ENCODE assay signal across 22 mouse cellular contexts in the genomic region with DNA sequence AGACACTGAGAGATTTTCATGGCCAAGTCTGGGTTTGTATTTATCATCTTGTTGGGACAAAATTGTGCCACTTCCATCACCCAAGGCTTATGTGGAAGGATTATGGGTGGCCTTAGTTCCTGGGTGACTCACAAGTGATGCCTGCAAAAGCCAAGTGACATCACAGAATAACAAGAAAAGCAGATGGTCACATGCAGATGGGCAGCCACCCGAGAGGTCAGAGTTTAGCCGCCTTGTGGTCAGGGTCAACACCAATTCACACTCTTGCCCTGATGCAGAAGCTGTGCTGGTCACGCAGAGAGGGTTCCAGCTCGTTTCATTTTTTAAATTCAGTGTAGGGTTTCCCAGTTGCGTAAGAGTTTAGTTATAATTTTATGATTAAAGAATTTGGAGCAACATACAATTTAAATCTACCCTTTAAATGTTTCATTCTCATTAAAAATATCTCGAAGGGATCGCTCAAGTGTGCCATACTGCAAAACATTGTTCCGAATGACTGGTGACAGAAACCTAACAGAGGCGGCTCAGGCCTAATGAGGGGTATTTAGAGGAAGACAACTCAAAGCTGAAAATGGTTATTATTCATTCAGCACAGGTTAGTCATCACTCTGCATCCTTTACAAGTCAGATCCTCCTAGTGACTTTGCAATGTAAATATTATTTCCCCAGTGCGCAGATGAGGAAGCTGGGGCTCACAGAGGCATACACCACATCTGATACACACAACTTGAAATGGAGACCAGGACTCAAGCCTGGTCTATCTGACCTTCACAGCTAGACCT. TPM values are rescaled to one million over a fixed set of nuclear protein-coding genes. Genes with fewer than 3 reads are reported as not detected.
DNase-seq lines count a peak whose midpoint lies in the region; ATAC-seq and TF ChIP-seq lines count a peak whose summit lies in the region.
"Had no signal": no experiment of that assay in that cellular context is flagged by ENCODE, and none has a peak within 500 bp of the region (broad histone marks: within the 10 kb centered on the region; RNA-seq: fewer than 3 reads in every experiment).

No protein-coding gene starts in this region.

- TF ChIP-seq POLR2A in bone marrow, adult 2 months (IDR thresholded peaks at IDR 0.05; ENCODE audit: borderline replicate concordance, control insufficient read depth, low read depth, low read length): no peak

- peak; percentile 34 for DNase-seq in 3T3-L1 (ENCODE audit: low read depth, low spot score)
- DNase-seq in B cell, adult 2 months: peak; percentile 51 to 63
- DNase-seq in layer of hippocampus, adult 8-10 months (ENCODE audit: low spot score in 2 of 2): no peak
- DNase-seq in layer of hippocampus, postnatal 25 days (ENCODE audit: extremely low spot score in 1 of 2, low spot score in 1 of 2): no peak
- DNase-seq: adrenal gland, postnatal 25 days; cerebellum, adult 11 months; cerebellum, postnatal 14 days; gastrocnemius, postnatal 36 days; kidney, adult 2 months; kidney, postnatal 10 days; layer of hippocampus, postnatal 36 days; lung, postnatal 4 days; midbrain, embryonic 14.5 days had no signal

- 72% methylated on average over 10 of the region's 10 CpGs for WGBS in bone marrow, adult 2 months
- 88% methylated on average over 10 of the region's 10 CpGs for WGBS in intestine, postnatal 0 days

- H3K4me3 ChIP-seq in bone marrow, adult 2 months (replicated peaks; ENCODE audit: control insufficient read depth, low read depth, low read length): no peak overlapping the region
- no peak overlapping the region for H3K4me3 ChIP-seq in intestine, postnatal 0 days (ENCODE audit: low read depth, low read length)
- H3K4me3 ChIP-seq: embryonic facial prominence, embryonic 13.5 days; erythroblast, embryonic 14.5 days; forebrain, embryonic 12.5 days; hindbrain, embryonic 13.5 days; stomach, embryonic 15.5 days had no signal

- H3K27me3 ChIP-seq in intestine, postnatal 0 days (replicated peaks; ENCODE audit: control insufficient read depth, insufficient read depth, low read length): no peaks in the 10 kb centered on the region
- H3K27me3 ChIP-seq: embryonic facial prominence, embryonic 13.5 days; forebrain, embryonic 12.5 days; hindbrain, embryonic 13.5 days; stomach, embryonic 15.5 days had no signal

- H3K4me1 ChIP-seq in bone marrow, adult 2 months (ENCODE audit: control insufficient read depth, insufficient read depth, low read length): peaks cover 6% of the 10 kb centered on the region
- H3K4me1 ChIP-seq in intestine, postnatal 0 days (replicated peaks; ENCODE audit: control insufficient read depth, insufficient read depth, low read length): no peaks in the 10 kb centered on the region
- H3K4me1 ChIP-seq: forebrain, embryonic 12.5 days; hindbrain, embryonic 13.5 days; stomach, embryonic 15.5 days had no signal

- H3K9me3 ChIP-seq in intestine, postnatal 0 days (ENCODE audit: control insufficient read depth): no peaks in the 10 kb centered on the region
- H3K9me3 ChIP-seq: embryonic facial prominence, embryonic 13.5 days; forebrain, embryonic 12.5 days; hindbrain, embryonic 13.5 days; stomach, embryonic 15.5 days had no signal

- peak; percentile 77 for ATAC-seq in neutrophil, adult 5-6 weeks (ENCODE audit: extremely low read depth, insufficient number of reproducible peaks, low FRiP score, poor library complexity, severe bottlenecking)
- ATAC-seq in intestine, postnatal 0 days: no peak
- ATAC-seq: inflammation-experienced regulatory T-cells, adult 6 months had no signal

- H3K36me3 ChIP-seq in intestine, postnatal 0 days (ENCODE audit: control insufficient read depth, insufficient read depth): no peaks in the 10 kb centered on the region
- H3K36me3 ChIP-seq: embryonic facial prominence, embryonic 13.5 days; forebrain, embryonic 12.5 days; hindbrain, embryonic 13.5 days; stomach, embryonic 15.5 days had no signal

- no peak for TF ChIP-seq CTCF in bone marrow, adult 2 months (IDR thresholded peaks at IDR 0.05; ENCODE audit: control insufficient read depth, insufficient read depth, low read length)
- no peak for TF ChIP-seq CTCF in intestine, postnatal 0 days (IDR thresholded peaks at IDR 0.05; ENCODE audit: low read depth)

- H3K27ac ChIP-seq in bone marrow, adult 2 months (ENCODE audit: control insufficient read depth, insufficient read depth, low read depth, low read length, poor library complexity): peak overlapping the region; percentile 4; the same call in 1 of the 2 replicates
- H3K27ac ChIP-seq in intestine, postnatal 0 days (ENCODE audit: low read depth, low read length): no peak overlapping the region
- H3K27ac ChIP-seq: embryonic facial prominence, embryonic 13.5 days; forebrain, embryonic 12.5 days; hindbrain, embryonic 13.5 days; stomach, embryonic 15.5 days had no signal

- H3K9ac ChIP-seq in intestine, postnatal 0 days (ENCODE audit: low read depth, low read length): no peak overlapping the region
- H3K9ac ChIP-seq: embryonic facial prominence, embryonic 13.5 days; forebrain, embryonic 12.5 days; hindbrain, embryonic 13.5 days; stomach, embryonic 15.5 days had no signal

- H3K4me2 ChIP-seq in intestine, postnatal 0 days (replicated peaks; ENCODE audit: low read depth): no peak overlapping the region
- H3K4me2 ChIP-seq: embryonic facial prominence, embryonic 13.5 days; forebrain, embryonic 12.5 days; hindbrain, embryonic 13.5 days; stomach, embryonic 15.5 days had no signal

RNA-seq across cellular contexts. Expression of a gene that starts 42.8 kb away (rescaled TPM):
- 8.3 and 15.5 TPM in 2 replicates for polyA plus RNA-seq in bone marrow, adult 2 months (2011; ENCODE audit: insufficient read depth, insufficient read length, low replicate concordance, missing spikeins)
- 17.2 and 22.2 TPM in 2 replicates for total RNA-seq in neutrophil, adult 5-6 weeks (2017)
- total RNA-seq in layer of hippocampus, adult 8-10 months (2022): 10 to 100 TPM in 2 of 4 experiments, 1 to 10 TPM in 2; 7.5 to 18.4 (median 12.0) TPM
- 1 to 10 TPM; 7.6 to 8.5 TPM for total RNA-seq in layer of hippocampus, postnatal 25 days (2021)
- polyA plus RNA-seq in intestine, postnatal 0 days (2015; fragmentation: Nextera tagmentation; extraction: Ambion mirVana): 14.2 and 16.4 TPM in 2 replicates

Comparison
In these comparisons a context has a peak if more than half of its experiments do, and no peak if none do; other contexts are left out.
1. DNase-seq: peak in 3T3-L1 (single experiment) and B cell, adult 2 months (2 of 2); none in layer of hippocampus, adult 8-10 months (0 of 2) and layer of hippocampus, postnatal 25 days (0 of 2).